Mouse (Mus musculus): Measurements from ENCODE around the gene Dennd6b.

The Dennd6b gene

DNA sequence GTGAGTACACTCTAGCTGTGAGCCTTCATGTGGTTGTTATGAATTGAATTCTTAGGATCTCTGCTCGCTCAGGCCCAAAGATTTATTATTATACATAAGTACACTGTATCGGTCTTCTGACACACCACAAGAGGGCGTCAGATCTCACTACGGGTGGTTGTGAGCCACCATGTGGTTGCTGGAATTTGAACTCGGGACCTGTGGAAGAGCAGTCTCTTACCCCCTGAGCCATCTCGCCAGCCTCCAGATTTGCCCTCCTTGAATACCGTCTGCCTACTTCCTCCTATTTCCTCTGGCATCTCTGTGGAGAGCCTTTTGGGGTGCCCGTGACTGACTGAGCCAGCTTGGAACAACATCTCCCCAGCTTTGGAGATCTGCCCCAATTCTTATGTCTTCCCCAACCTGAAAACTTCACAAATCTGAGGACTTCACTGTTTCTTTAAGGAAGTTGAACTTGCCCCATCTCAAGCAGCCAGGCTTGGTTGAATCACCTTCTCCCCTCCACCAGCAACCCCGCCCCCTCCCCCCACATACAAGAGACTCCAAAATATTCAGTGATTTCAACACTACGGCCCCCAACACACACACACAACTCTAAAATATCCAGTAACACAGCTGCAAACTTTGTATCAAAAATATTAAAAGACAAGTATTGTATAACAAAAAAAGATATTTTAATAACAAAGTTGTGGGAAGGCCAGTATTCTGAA is 14.6 kb downstream of the Dennd6b start:
- no peak for DNase-seq (ENCODE audit: low spot score)

DNA sequence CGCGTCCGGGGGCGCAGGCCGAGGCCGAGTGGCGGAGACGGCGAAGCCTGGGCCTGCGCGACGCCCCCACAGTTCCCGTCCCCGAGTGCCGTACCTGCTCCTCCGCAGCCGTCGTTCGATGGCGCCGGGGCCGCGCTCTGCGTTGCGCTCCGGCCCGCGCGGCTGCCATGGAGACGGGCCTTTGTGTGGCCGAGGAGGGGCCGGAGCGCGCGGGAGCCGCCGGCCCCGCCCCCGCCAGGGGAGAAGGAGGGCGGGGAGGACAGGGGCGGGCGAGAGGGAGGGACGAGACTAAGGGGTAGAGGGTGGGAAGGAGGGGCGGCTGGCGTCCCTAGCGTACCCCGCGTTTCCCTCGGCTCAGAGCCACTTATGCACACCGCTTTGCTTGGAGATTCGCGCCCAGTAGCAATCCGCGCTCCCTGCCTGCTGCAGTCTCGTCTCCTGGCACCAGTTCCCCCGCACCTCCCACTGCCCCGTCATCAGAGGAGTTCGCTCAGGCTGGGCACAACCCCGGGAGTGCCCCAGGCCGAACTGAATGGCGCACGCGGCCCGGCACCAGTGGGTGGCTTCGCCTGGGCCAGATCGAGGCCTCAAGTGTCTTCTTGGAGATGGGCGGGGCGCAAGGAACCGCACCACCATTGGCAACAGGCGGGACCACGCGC is 15.6 kb downstream of the Dennd6b start, which contains the start of gene Plxnb2:
Gene Plxnb2, minus strand, starts transcription at position 218 of the 659 bp plus-strand sequence.
- no peak for DNase-seq (ENCODE audit: low spot score)

DNA sequence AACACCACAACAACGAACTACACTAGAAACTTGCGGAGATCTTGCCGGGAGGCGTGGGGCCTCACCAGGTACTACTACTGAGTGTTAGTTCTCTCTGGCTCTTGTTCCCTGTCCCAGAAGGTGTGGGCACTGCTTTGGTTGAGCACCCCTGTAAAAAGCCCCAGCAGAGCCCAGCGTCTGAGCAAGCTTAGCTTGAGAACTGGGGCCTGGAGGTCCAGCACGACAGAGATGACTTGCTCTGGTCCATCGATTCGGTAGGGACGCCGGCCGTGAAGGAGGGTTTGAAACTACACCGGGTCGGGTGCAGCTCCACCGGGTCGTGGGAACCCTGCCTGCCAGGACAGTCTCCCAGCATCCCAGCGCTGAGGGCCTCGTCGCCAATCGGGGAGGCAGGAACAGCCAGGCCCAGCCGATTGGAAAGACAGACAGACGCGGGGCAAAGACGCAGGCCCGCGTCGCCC is 16.2 kb downstream of the Dennd6b start:
- DNase-seq (ENCODE audit: low spot score): no peak

- DNase-seq (ENCODE audit: low spot score): no peak
Measured at GRCm38 (mm10) chr15:89179630-89179964, 16.7 kb downstream of the Dennd6b start.

- DNase-seq (ENCODE audit: low spot score): no peak
Measured at GRCm38 (mm10) chr15:89178954-89179629, 17.2 kb downstream of the Dennd6b start.

DNA sequence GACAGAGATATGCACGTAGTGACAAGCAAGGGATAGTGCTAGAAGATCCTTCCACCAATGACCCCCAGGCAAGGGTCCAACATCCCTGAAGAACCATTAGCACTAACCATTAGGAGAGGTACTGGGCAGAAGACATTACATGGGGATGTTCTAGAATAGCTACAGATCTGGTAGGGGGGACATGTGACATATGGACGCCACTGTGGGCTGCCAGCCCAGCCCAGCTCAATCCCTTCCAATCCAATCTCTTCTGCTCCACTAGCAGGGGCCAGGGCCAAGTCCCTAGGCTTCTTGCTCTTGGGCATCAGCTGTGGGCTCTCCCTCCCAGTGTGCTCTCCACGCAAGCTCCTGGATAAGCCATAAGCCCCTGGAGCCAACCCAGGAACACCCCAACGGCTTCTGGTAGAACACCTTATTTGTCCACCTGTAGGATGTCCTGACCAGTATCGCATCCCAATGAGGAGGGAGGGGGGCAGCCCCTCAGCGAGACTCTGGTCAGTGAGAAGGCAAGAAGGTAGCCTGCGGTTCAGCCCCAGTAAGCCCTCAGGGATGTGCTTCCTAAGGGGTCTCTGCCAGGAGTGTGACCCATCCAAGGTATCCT is 17.9 kb downstream of the Dennd6b start:
- DNase-seq (ENCODE audit: low spot score): no peak

DNA sequence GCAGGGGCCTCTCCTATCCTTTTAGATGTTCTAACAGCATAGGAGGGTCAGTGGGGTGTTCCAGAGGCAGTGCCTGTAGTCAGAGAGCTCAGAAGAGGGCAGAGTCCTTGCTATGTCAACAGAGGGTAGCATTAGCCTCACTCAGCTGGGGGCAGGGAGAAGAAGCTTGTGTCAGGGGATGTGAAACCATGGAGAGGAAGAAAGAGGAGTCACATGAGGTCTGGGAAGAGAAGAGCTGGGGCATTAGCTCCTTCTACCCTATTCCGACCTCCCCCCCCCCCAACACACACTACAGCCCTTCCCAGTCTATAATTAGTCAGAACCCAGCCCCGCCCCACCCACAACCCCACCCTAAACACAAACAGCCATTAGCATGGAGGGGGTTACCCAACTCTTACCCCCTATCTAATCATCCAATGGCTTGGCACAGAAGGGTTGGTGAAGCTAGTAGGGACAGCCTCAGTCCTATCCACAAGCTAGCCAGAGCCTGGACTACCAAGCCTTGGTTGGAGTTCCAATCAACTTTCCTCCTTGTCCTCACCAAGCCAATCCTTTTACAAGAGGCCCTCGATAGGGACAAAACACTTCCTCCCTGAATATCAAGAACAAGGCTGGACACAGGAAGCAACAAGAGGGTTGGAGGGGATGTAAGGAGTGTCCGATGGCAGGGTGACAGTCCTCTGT is 18.6 kb downstream of the Dennd6b start:
- DNase-seq (ENCODE audit: low spot score): no peak

DNA sequence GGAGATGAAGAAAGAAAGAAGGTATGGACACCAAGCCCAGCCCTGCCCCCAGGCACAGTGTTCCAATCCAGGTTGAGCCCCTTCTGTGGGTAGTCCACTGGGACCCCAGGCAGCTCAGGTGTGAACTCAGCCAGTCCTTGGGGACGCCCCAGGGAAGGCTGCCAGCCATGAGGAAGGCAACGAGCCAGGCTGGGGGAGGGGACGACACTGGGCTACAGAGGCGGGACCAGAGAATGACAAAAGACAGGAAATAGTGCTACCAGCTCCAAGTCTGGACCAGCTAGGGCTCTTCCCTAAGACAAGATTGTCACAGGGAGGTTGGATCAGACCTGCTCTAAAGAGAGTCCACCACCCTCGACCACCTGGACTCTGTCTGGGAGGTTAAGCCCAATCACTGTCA is 19.2 kb downstream of the Dennd6b start:
- DNase-seq (ENCODE audit: low spot score): no peak

DNA sequence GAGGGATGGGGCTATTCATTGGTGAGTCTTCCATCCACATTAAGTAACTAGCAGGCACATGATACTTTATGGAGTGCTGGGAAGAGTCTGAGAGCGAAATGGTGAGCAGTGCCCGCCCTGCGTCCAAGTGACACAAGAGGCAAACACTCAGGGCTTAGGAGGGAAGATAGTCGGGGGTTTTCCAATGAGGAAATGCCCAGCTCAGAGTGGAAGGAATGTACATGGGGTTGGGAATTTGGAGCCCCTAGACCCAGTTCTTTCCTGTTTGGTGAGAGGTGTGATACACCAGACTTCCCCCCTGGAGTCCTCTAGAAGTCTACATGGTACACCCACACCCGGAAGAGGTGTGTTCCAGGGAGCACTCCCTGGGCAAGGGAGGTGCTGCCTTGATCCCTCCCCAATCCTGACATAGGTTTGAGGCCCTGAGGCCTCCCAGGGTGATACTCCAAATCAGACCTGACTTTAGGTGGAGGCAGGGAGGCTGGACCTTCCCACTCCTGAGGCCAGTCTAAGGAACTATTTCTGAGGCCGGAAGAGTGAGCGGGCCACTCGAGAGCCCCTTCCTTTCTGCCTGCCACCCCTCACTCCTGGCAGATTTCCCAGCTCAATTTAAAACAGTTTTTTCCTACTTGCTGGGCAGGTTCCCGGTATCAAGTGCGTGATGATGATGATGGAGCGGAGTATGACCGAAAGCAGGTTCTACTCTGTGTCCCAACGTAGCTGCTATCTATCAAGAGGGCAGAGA is 20.7 kb downstream of the Dennd6b start:
- no peak for DNase-seq (ENCODE audit: low spot score)

DNA sequence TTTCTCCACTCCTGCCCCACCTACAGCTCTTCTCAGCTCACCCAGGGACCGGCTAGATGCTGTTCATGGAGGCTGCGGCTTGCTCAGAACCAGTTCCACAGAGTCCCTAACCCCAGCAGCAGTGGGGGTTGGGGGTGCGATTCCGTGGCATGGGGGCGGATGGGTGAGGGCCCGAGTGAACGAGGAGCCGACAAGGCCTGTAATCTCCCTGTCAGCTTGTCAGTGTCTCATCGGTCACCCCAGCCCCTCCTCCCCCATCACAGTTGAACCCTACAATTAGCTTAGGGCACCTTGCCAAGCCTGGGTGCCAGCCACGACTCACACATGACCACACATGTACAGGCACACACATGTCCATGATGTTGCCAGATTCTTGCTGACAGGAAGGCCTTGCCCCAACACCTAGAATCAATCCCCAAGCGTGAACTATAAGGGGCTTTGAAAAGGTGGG is 21.4 kb downstream of the Dennd6b start:
- DNase-seq (ENCODE audit: low spot score): no peak

DNA sequence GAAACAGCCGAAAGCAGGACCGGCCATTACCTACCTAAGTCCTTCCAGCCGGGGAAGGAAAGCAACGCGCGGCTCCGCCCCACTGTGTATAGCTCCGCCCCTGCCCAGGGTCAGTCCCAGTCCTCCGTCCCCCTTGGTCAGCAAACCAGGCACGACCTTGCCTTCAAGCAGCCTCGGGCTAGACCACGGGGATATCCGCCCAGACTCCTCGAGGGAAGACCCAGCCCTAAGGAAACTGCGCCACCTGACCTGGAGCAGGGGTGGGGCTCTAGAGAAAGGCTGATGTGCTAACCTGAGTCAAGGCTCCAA is 22.4 kb downstream of the Dennd6b start:
- DNase-seq (ENCODE audit: low spot score): no peak

DNA sequence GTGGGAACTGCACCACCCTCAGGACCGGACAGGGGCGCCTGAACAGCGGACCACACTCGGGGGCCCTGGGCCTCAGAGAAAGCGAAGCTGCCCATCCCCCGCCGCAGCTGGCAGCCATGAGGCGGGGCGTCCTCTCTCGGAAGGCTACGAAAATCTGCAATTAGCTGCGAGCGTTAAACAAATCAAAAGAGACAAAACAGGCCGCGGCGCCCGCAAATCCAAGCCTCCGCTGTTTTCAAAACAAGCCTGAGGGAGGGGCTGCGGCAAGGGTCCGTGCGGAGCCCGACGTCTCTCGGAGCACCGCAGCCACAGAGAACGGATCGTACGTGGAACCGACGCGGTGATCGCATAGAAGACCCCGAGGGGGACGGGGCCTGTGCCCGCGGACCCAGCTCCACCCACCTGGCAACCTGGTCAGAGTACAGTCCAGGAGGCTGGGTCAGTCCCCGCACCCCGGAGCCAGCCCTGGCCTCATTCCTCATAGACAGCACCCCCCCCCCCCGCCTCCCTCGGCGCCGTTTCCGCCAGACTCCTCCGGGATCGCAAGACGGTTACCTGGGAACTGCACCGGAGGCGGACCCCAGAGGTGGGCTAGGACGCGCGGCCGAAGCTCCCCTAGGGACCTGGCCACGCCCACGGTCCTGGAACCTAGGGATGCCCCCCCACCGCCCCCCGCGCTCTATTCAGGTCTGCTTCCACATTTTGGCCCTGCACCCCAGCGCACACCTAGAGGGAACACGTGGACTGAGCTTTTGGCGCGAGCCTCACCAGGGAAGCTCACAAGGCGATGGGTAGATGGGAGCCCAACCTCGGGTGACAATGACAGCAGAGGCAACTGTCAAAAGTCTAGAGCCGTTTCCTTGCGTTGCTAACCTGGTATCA is 23.0 kb downstream of the Dennd6b start:
- DNase-seq (ENCODE audit: low spot score): no peak

DNA sequence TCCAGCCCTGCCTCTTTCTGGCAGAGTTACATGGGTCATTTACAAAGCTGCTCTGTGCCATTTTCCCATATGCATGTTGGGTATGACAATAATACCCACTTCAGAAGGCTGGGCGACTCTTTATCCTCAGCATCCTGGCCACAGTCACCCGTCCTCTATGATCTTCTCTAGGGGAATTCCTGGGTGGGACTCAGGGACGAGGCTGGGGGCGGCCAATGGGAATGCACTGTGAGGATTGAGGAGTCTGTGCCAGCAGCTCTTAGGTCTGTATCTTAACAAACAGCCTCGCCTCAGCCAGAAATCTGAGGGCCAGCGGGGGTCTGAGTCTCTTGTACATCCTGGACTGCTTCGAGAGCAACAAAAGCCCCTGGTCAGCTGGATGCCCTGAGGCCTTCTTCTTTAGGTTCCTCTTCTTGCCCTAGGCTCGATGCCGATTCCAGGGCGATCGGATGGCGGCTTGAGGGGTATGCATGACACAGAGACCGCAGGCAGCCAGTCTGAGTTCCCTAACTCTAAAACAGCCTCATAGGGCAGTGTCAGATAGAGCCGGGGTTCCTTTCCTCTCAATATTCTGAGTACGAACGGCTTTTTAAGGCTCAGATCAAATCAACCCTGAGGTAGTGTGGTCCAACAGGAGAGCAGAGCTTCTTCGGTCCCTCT is 23.9 kb downstream of the Dennd6b start:
- no peak for DNase-seq (ENCODE audit: low spot score)

DNA sequence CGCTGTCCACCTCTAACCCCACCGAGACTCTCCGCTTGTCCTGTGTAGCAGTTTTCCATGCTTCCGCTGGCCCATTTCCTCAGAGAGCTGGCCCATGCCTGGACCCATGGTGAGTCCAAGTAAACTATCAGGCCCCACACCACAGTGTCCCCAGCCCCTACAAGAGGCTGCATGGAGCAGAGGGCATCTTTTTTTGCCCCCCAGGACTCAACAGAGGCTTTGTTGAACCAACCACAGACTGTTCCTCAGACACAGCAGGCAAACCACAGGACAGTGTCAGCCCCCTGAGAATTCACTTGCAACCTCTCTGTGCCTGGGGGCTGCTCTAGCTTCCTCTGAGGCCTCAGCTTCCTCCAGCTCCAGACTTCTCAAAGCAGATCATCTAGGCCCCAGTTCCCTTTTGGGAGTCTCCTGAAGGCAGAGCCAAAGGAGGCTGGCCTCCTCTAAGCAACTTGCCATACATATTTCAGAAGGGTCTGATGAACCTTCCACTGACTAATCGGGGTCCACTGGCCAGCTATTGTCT is 24.7 kb downstream of the Dennd6b start:
- no peak for DNase-seq (ENCODE audit: low spot score)

DNA sequence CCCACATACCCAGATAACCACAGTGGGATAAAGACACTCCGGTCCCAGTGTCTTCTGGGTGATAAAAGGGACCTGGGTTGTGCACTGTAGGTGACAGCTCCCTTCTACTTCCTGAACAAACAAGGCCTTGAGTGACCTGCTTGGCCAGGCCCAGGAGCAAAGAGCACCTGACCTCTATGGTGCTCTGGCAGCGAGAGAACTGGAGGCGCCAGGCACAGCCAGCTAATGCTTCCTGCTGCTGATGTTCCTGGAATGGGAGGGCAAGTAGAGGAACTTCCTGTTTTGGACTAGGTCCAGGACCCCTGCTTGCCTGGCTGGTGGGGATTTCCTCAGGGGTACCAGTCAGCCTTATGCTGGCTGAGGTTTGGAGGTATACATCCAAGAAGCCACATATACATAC is 26.2 kb downstream of the Dennd6b start:
- no peak for DNase-seq (ENCODE audit: low spot score)

- DNase-seq (ENCODE audit: low spot score): no peak
Measured at GRCm38 (mm10) chr15:89169431-89169830, 26.9 kb downstream of the Dennd6b start.

- no peak for DNase-seq (ENCODE audit: low spot score)
Measured at GRCm38 (mm10) chr15:89168922-89169321, 27.4 kb downstream of the Dennd6b start.

GRCm38 (mm10) chr15:89165478-89165877 is 30.8 kb downstream of the Dennd6b start:
- DNase-seq (ENCODE audit: low spot score): no peak

DNA sequence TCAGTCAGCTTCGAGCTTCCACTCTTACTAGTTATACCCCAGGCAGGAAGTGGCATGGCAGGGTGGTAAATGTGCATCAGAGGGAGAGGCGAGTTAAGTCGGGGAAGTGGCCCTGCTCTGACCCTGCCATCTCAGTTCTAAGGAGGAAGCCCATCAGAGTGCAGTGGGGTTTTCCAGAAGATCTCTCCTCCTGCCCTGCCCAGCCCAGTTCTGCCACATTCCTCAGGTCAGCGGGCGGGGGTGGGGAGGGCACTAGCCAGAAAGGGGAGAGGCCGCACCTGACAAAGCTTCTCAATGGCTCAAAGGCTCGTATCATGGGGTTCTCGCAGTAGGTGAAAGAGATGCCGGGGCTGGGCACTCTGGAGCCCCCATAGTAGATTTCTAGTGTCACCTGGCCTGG is 34.9 kb downstream of the Dennd6b start:
- DNase-seq (ENCODE audit: low spot score): no peak

DNA sequence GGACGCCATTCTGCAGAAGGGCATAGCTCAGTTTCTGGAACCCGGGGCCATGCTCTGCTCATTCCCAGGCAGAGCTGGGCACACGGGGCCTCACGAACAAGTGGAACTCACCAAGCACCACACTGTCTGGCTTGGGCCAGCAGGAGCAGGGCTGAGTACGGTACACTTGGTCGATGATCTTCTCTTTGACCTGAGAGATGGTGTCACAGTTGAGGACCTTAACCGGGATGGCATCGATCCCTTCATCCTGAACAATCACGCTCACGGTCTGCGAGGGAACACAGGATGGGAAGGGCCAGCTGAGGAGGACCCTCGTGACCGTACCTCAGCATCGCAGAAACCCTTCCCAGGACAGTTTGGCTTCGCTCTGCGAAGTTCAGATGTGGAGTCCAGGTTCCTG is 37.8 kb downstream of the Dennd6b start:
- no peak for DNase-seq (ENCODE audit: low spot score)

All from spleen, adult 12 weeks (tissue).